Mouse (Mus musculus) small intestine, adult 2 months (tissue): Measurements from ENCODE around the gene Nrg4.

Source experiments
- CTCF ChIP-seq: fragments of 200-500 bp; IDR thresholded peaks from 2 replicates; pipeline ENCODE4 v1.5.1; 2012; ENCODE audit warnings: low read depth, mild to moderate bottlenecking, control low read depth, inconsistent platforms, low read length, moderate library complexity, mixed read lengths; ENCODE audit not compliant: insufficient replicate concordance, insufficient read length; ENCODE audit errors: extremely low read depth
- POLR2A ChIP-seq: fragments of 200-500 bp; IDR thresholded peaks from 2 replicates; pipeline ENCODE4 v1.6.1; 2012; ENCODE audit warnings: low read depth, mild to moderate bottlenecking, control low read depth, inconsistent platforms, low read length, moderate library complexity

DNA sequence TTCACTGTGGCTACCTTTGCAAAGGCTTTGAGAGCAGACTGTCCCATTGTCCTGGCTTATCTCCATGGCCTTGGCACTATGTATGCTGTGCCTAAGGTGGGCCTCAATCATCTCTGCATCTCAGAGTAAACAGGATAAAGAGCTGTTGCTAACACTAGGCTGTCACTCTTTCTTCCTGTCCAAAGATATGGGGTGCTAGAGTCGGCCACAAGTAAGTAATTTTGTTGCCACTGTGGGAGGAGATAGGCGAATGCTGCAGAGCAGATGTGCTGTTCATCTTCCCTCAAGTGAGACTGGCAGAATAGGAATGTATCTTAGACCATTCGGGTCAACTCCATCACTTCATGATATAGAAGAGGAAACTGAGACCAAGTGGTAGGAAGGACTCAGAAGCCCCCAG, 28.0 kb upstream of the Nrg4 start:
- TF ChIP-seq CTCF (no peak), POLR2A (no peak)
